Mouse (Mus musculus) heart, postnatal 0 days (tissue): ENCODE measurements at regions not wholly inside any gene's neighbourhood (a gene's known extent, or its start where the extent isn't known, plus 50 kb on each side); places are given as distances from the start of the nearest gene placed in this dataset.
A peak's percentile ranks its signal among the peaks of the same experiment; 100 is the strongest.
"Not testable (repeated sequence)": the region's sequence is repeated elsewhere in the genome, so short reads cannot be mapped to it uniquely, and the experiment has no call there.

Source experiments
- ATAC-seq: fragments of 200-750 bp; cut with Nextera tagmentation; 2 replicates; pipeline ENCODE4 v1.8.0; 2017; ENCODE audit warnings: low read depth, moderate number of reproducible peaks, moderate library complexity; ENCODE audit not compliant: insufficient read depth
- DNase-seq: peaks from one replicate; pipeline ENCODE4 v3.0.0-alpha.2; 2016; ENCODE audit warnings: low spot score
- H3K27ac ChIP-seq: fragments of 300-500 bp; sonication (generic); 2 replicates; pipeline ENCODE4 v1.5.1; 2014; ENCODE audit warnings: low read depth, mild to moderate bottlenecking
- H3K27me3 ChIP-seq: fragments of 300-500 bp; sonication (generic); 2 replicates; pipeline ENCODE4 v1.6.1; 2014; ENCODE audit warnings: low read length, mixed read lengths; ENCODE audit not compliant: control insufficient read depth, insufficient read depth
- H3K36me3 ChIP-seq: fragments of 300-500 bp; sonication (generic); replicated peaks from 2 replicates; pipeline ENCODE4 v1.6.1; 2014; ENCODE audit warnings: low read length, mixed read lengths; ENCODE audit not compliant: control insufficient read depth, insufficient read depth
- H3K4me1 ChIP-seq: fragments of 300-500 bp; sonication (generic); 2 replicates; pipeline ENCODE4 v1.6.1; 2014; ENCODE audit warnings: antibody characterized with exemption; ENCODE audit not compliant: control insufficient read depth, insufficient read depth
- H3K4me2 ChIP-seq: fragments of 300-500 bp; sonication (generic); 2 replicates; pipeline ENCODE4 v1.6.1; 2014; ENCODE audit warnings: low read depth, mild to moderate bottlenecking, low read length, moderate library complexity
- H3K4me3 ChIP-seq: fragments of 300-500 bp; sonication (generic); 2 replicates; pipeline ENCODE4 v1.5.1; 2014; ENCODE audit warnings: low read depth, low read length
- H3K9ac ChIP-seq: fragments of 300-500 bp; sonication (generic); replicated peaks from 2 replicates; pipeline ENCODE4 v1.6.1; 2014; ENCODE audit warnings: low read depth, low read length, mixed read lengths
- H3K9me3 ChIP-seq: fragments of 300-500 bp; sonication (generic); replicated peaks from 2 replicates; pipeline ENCODE4 v1.6.1; 2016; ENCODE audit warnings: low read length; ENCODE audit not compliant: control insufficient read depth
- CTCF ChIP-seq: IDR thresholded peaks from 2 replicates; pipeline ENCODE4 v1.5.1; 2016; ENCODE audit warnings: antibody characterized with exemption, control low read depth, low read depth
- EP300 ChIP-seq: IDR thresholded peaks from 2 replicates; pipeline ENCODE4 v1.6.1; 2016; ENCODE audit warnings: antibody characterized with exemption, low read depth
- WGBS: fragments of 180-500 bp; shearing (Covaris S2); extraction: QIAGEN DNeasy Blood & Tissue Kit; methylation state at CpG from one replicate; pipeline ENCODE4 v1.1.7; 2014; 5-methylcytosine and 5-hydroxymethylcytosine counted together

DNA sequence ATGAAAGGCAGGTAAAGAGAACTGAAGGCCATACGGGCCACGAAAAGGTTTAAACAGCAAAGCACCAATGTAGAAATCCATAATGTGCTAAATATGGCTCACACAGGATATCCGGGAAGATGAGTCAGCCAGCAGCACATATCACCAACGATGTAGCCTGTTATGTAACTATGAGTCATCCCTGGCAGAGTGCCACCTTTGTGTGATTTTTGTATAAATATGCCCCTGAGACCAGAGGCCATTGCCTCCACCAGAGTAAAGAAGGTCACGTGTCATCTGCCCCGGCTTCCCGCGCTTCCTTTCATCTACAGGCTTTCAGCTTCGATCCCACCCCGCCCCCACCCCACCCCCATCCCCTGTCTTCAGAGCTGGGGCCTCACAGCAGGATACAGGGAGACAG is 138.2 kb upstream of the Trim24 start:
- Histone ChIP-seq H3K4me2 (no peak overlapping the region), H3K27me3 (no peaks in the 10 kb centered on the region), H3K27ac (peak overlapping the region; percentile 67), H3K9ac (no peak overlapping the region), H3K36me3 (no peaks in the 10 kb centered on the region), H3K4me3 (no peak overlapping the region), H3K4me1 (0 out of 2 replicates have a peak, but pooled peaks cover 6% of the 10 kb centered on the region), H3K9me3 (no peaks in the 10 kb centered on the region)
- TF ChIP-seq CTCF (no peak), EP300 (peak; percentile 92)
- ATAC-seq (peak; percentile 75), DNase-seq (peak; percentile 73)
- 28% methylated on average over 10 of the region's 10 CpGs for WGBS

DNA sequence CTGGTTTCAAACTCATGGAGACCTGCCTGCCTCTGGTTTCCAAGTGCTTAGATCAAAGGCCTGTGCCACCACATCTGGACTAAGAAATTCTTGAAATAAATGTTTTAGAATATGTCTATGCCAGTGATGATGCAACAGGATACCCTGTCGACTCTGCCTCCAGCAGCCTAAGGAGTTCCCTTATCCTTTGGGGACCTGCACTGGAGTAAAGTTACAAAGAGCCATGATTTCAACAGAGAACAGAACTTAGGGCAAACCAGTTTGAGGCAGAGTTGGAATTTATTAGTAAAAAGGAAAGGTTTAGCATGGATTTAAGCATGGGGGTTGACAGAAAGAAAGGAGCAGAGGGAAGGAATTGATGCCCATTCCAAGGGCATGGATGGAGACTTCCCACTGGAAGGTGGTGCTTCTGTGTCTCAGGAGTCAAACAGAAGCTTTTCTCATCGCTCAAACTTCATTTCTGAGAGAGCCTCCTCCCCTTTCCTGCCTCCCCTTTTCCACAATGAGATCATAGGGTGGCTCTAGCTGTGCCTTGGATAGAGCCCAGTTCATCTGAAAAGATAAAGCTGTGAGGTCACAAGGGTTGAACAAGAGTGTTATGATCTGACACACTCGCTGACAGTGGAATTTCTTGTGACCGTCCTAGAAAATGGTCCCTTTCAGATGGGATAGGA is 135.2 kb upstream of the Trim24 start:
- peak overlapping the region; percentile 76 for H3K27ac ChIP-seq
- ATAC-seq: peak; percentile 74
- no peak overlapping the region for H3K9ac ChIP-seq
- H3K27me3 ChIP-seq: no peaks in the 10 kb centered on the region
- WGBS: 42% methylated on average over 4 of the region's 4 CpGs
- no peaks in the 10 kb centered on the region for H3K9me3 ChIP-seq
- 0 out of 2 replicates have a peak, but pooled peaks cover 5% of the 10 kb centered on the region for H3K4me1 ChIP-seq
- H3K4me2 ChIP-seq: no peak overlapping the region
- TF ChIP-seq EP300 (peak; percentile 54; the same call in 1 of the 2 replicates), CTCF (no peak)
- peak; percentile 78 for DNase-seq
- H3K4me3 ChIP-seq: no peak overlapping the region
- no peaks in the 10 kb centered on the region for H3K36me3 ChIP-seq

DNA sequence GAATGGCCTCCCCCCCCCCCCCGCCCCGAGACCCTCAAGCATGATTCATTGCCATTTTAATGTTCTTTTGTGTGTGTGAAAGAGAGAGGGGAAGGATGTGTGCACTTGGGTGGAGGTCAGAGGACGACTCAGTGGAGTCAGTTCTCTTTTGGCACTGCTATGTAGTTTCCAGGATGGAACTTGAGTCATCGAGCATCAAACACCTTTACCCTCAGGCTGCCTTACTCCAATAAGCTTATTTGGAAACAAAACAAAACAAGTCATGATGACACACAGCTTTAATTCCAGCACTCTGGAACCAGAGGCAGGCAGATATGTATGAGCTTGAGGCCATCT is 134.7 kb upstream of the Trim24 start:
- ATAC-seq (peak; percentile 73), DNase-seq (peak; percentile 24)

GRCm38 (mm10) chr6:37740982-37741889 is 129.4 kb upstream of the Trim24 start:
- H3K4me3 ChIP-seq: no peak overlapping the region
- TF ChIP-seq CTCF (no peak), EP300 (no peak)
- no peak overlapping the region for H3K27ac ChIP-seq
- ATAC-seq (no peak), DNase-seq (no peak)
- no peaks in the 10 kb centered on the region for H3K27me3 ChIP-seq
- 77% methylated on average over 14 of the region's 14 CpGs for WGBS
- no peak overlapping the region for H3K9ac ChIP-seq
- H3K36me3 ChIP-seq: no peaks in the 10 kb centered on the region
- H3K4me2 ChIP-seq: no peak overlapping the region
- H3K9me3 ChIP-seq: no peaks in the 10 kb centered on the region
- no peaks in the 10 kb centered on the region for H3K4me1 ChIP-seq

More for the DNA sequence above, 134.7 kb upstream of the Trim24 start:
- no peaks in the 10 kb centered on the region for H3K36me3 ChIP-seq
- 44% methylated on average over 4 of the region's 4 CpGs for WGBS
- peak overlapping the region; percentile 76 for H3K27ac ChIP-seq
- no peaks in the 10 kb centered on the region for H3K27me3 ChIP-seq
- no peaks in the 10 kb centered on the region for H3K4me1 ChIP-seq
- no peak overlapping the region for H3K9ac ChIP-seq
- no peak overlapping the region for H3K4me3 ChIP-seq
- H3K4me2 ChIP-seq: no peak overlapping the region
- TF ChIP-seq EP300: no peak
- TF ChIP-seq CTCF: no peak
- H3K9me3 ChIP-seq: no peaks in the 10 kb centered on the region

GRCm38 (mm10) chr6:37741916-37742315 is 128.7 kb upstream of the Trim24 start:
- WGBS: 82% methylated on average over 7 of the region's 7 CpGs
- not testable (repeated sequence) for H3K4me3 ChIP-seq, H3K36me3 ChIP-seq, H3K4me2 ChIP-seq, H3K27me3 ChIP-seq, H3K4me1 ChIP-seq, DNase-seq, H3K9me3 ChIP-seq, ATAC-seq, H3K9ac ChIP-seq, H3K27ac ChIP-seq

DNA sequence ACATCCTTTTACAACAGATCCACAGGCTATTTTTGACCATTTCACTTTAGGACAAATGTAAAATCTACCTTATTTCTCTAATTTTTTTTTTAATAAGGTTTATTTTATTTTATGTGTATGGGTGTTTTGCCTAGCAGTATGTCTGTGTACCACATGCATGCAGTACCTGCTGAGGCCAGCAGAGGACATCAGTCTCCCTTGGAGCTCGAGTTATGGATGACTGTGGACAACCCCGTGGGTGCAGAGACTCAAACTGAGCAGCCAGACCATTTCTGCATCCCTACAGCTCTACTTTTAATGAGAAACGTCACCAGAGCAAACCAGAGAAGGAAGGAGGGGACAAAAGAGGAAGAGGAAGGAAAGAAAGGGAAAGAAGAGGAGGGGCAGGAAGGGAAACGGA is 125.9 kb upstream of the Trim24 start:
- WGBS: 76% methylated on average over 4 of the region's 4 CpGs
- no peak overlapping the region for H3K27ac ChIP-seq
- no peak for ATAC-seq
- no peak overlapping the region for H3K9ac ChIP-seq
- peaks cover 5% of the 10 kb centered on the region; the same call in 1 of the 2 replicates for H3K9me3 ChIP-seq
- H3K36me3 ChIP-seq: no peaks in the 10 kb centered on the region
- TF ChIP-seq EP300 (no peak), CTCF (peak; percentile 20)
- H3K4me3 ChIP-seq: no peak overlapping the region
- H3K4me1 ChIP-seq: no peaks in the 10 kb centered on the region
- DNase-seq: no peak
- no peak overlapping the region for H3K4me2 ChIP-seq
- H3K27me3 ChIP-seq: no peaks in the 10 kb centered on the region
